Mouse (Mus musculus) spleen, adult 18-20 months (tissue): ENCODE data around the gene Fam213a.

Experiments used
- DNase-seq, 2 experiments: peaks; one replicate each; pipeline ENCODE4 v3.0.0; 2022; ENCODE audit warnings: mixed read lengths in 2 of 2

Fam213a gene

GRCm38 (mm10) chr14:41004201-41005141, 9.1 kb downstream of the Fam213a start:
- DNase-seq, result no peak

DNA sequence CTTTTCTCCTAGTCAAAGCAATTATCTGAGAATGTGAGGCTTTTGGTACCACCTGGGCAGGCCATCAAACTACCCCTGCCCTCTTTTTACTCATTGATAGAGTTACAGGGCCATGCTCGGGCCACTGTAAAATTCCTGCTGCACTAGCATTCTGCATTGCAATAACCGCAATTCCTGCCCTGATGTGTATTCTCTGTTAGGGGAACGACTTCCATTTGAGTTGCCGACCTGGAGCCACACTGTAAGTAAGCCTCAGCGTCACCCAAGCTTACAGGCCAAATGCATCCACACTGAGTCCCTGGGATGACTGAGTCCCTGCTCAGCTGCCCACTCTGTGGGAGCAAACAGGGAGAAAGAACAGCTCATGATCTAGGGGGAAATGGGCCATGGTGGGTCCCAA, 12.0 kb downstream of the Fam213a start:
- no peak for DNase-seq

GRCm38 (mm10) chr14:41000801-41001200, 12.8 kb downstream of the Fam213a start:
- no peak for DNase-seq

DNA sequence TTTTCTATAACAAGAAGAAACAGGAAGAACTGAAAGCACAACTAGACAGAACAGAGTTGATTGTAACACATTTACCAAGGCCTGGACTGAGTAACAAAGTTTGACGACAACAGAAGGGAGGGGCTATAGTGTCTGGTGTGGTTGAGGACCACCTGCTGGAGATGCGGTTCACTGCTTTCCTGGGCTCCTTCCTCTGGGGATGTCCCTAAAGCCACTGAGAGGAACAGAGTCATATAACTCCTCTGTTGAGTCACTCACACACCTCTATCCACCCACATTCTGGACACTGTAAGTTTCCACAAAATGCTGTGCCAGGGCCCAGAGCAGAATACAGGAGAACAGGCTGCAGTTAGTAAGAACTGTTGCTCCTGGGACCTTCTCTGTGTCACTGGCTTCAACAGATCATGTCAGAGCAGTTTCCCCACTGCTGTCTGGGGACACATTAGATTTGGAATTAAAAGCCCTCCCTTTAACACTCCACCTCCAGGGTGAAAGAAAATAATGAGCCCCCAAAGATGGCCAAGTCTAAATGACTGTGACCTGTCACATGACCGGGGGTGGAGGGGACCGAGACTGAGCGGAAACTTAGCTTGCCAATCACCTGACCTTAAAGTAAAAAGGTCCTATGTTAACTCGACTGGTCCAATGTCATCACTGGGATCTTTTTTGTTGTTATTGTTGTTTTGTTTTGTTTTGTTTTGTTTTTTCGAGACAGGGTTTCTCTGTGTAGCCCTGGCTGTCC, 13.5 kb downstream of the Fam213a start:
- peak; percentile 52 to 67 for DNase-seq

GRCm38 (mm10) chr14:40996171-40996570, 17.4 kb downstream of the Fam213a start:
- no peak for DNase-seq

- DNase-seq, result no peak
These were observed 21.1 kb downstream of the Fam213a start for GRCm38 (mm10) chr14:40992464-40992863.

DNA sequence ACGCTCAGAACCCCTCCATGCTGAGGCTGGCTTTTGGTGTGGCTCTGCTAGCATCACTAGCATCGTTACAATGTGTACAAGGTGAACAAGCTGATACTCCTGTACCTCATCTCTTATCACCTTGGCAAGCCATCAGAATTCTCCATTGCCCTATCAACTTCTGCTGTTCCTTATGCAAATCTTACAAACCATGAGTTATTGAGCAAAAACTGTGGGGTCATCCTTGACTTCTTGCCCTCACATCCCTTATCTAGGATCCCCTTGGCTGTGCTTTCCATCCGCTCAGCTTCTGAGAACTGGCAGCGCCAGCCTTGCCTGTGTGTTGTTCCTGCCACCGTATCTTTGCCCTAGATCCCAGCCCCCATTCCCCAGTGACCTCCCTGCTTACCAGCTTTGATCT, 24.8 kb downstream of the Fam213a start:
- DNase-seq, result no peak

DNA sequence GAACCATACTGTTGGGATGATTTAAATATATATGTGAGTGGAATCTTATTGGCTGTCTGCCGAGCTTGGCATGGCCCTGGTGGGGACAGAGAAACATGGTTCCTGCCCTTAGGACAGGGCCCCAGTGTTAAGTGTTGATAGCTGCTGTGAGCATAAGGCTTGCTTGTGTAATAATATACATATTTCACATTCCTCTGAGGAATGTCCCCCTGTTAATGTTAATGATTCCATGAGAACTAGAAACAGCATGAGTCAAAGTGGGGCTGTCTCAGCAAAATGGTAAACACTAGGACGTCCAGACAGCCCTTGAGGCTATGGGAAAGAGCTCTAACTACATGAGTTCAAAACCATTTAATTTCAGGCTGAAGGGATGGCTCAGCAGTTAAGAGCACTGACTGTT, 26.4 kb downstream of the Fam213a start:
- DNase-seq, result no peak

GRCm38 (mm10) chr14:40985635-40986034, 28.0 kb downstream of the Fam213a start:
- DNase-seq, result no peak

DNA sequence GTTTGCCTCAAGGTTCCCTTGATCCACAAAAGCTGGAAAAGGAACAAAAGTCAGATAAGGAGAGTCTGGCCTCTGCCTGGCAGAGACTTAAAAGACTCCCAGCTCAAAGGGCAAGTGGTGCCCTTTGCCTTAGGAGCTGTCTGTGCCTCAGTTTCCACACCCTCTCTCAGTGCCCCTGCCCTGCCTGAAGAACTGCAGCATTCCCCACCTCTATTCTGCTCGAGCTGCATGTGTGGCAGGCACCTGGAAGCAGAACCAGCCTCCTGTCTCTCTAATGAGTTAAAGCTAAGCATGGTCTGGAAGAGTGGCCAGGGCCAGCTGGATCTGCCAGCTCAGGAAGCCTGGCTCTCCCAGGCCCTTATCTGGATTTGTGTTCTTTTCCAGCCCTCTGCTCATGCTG, 33.9 kb downstream of the Fam213a start:
- DNase-seq, result no peak

- DNase-seq, result peak in 1 of 2 experiments; percentile 55
These were observed 34.6 kb downstream of the Fam213a start for GRCm38 (mm10) chr14:40979002-40979401.

DNA sequence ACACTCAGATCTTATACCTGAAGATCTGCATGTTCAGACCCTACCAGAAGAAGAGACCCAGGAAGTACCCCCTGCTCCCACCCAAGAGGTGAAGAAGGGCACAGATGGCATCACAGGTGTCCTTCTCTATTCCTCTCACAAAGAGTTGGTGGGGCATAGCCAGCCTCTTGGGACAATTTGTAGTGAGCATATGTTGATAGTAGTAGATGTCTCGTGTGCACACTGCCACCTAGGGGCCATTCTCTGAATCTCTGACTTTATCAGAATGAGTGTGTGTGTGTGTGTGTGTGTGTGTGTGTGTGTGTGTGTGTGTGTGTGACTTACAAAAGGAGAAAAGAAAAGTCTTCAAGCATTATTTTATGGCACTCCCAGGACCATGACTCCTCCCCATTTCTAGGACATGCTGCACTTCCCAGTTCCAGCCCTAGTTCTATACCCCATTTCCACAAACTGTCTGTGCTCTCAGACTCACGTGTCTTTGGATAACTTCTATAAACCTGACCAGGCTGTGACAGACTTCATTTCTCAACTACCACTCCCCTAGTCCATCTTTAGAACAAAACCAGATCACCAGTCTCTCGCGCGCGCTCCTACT, 38.4 kb downstream of the Fam213a start:
- peak; percentile 48 to 70 for DNase-seq

DNA sequence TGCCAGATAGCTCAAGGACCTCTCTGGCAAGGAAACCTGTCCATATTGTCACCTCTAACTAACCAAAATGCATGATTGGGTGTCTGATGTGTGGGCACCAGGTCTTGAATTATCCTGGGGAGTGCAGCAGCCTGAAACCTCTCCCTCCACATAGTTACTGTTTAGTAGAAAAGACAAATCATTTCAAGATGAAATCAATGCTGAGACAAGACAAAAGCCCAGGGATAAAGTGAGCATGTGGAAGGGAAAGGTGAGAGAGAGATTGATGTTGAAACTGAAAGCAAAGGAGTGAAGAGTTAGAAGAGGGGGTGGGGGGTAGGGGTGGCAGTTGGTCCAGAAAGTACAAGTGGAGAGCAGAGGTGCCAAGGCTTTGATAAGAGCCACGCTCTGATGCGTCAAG, 45.5 kb downstream of the Fam213a start:
- no peak for DNase-seq

DNA sequence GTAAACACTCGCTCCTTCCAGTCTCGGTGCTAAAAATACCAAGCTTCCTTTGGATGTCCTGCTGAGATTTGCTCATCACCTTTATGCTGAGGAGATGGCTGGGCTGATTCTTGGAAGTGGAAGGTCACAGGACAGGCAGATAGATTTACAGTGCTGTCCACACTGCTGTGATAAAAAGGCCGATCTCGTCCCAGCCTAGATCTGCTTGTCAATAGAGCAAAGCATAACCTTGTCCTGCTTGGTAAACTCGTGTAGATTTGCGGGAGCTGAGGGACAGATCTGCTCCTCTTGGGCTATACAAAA, 46.0 kb downstream of the Fam213a start:
- DNase-seq, result no peak

DNA sequence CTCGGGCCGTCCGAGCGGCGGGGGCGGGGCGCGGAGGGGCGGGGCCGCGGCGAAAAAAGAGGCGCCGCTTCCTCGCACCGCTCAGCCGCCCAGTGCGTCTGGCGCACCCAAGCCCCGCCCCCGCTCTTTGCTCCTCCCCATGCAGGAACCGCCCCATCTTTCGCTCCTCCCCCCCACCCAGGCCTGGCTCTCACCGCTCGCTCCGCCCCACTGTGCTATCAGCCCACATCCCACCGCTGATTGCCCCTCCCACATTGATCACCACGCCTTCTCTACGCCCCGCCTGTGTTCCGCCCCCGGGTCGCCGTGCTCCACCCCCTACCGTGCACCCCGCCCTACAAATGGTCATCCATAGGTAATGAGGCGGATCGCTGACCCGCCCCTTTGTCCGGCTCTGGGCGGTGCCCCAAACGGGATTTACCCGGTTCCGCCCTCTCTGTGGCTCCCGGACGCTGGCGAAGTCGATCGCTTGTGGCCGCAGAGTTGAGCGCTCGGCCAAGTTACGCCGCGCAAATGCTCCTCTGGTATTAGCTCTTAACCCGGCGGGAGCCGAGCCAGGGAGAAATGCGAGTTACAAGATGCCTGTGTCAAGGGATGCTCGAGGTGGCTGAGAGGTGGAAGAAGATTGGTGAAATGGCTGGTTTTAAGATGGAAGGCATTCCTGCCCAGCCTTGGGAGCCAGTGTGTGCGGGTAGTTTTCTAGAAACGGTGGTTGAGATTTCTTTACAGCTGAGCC, 46.6 kb downstream of the Fam213a start:
- DNase-seq, result peak; percentile 99

DNA sequence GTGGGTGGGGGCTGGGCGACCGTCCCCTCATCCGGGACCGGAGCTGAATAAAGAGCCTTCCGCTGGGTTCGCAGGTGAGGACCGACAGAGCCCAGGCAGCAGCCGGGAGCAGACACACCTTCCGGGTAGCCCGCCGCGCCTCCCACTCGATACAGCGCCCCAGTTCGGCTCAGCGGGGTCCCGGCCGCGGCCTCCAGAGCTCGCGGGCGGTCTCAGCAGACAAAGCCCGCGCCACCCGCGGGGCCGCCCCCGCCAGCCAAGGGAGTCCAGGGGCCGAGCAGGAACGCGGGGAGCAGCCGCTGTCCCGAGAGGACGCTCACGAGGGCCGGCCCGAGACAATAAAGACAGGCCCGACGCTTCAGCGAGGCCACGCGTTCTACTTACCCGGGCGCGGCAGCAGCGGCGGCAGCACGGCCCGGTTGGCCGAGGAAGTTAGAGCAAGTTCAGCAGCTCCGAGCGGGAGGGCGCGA, 47.2 kb downstream of the Fam213a start, which contains the start of gene Tspan14:
Tspan14 (minus strand) TSS at position 416 of the 470 bp plus-strand sequence.
- DNase-seq, result no peak

DNA sequence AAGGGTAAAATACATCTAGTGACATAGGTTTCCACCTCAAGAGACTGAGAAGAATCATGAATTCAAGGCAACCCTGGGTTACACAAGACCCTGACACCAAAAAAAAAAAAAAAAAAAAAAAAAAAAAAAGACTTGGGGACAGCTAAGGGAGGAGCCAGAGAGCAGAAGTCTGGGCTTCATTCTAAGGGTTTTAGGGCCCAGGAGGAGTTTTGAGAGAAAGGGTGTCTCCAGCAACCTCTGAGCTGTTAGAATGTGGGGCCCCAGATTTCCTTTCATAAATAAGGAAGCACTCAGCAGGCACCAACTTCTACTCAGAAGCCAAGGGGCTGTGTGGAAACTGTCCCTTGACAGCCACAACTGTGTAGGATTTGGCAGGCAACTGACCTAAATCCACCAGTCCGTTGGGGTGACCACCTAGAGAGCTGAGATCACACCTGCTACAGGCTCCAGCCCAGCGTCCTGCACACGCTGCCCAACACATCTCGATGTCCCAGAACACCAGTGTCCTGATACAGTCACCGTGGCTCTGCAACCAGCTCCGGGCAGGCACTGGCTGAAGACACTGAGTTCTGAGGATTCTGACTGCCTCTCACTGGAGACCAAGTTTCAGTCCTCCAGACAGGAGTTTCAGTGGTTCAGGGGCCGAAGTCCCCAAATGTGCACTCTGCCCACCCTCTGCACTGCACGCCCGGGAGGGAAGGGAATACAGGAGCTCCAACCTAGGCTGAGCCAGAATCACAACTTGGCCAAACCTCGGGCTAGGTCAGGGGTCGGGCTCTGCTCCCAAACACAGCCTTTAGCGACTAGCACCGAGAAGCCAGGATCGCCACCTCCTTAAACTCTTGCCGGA, 47.9 kb downstream of the Fam213a start:
- no peak for DNase-seq

- DNase-seq, result no peak
These were observed 48.7 kb downstream of the Fam213a start for GRCm38 (mm10) chr14:40964881-40965280.

DNA sequence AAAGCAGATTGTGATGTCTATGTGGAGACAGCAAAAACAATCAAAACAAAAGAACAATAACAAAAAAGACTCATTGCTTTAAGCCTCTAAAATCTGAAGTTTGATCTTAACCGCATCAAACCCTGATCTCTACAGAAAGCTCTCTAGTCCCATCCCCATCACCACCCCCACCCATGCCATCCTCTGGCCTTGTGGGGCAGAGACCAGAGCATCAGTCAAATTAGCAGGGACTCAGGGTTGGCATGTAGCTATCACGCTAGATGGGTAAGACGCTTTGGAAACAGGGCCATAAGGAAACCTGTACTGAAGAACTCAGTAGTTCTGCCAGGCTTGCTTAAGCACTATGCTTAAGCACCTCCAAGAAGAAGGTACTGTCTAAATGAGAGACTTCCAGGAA, 49.4 kb downstream of the Fam213a start:
- DNase-seq, result no peak

DNA sequence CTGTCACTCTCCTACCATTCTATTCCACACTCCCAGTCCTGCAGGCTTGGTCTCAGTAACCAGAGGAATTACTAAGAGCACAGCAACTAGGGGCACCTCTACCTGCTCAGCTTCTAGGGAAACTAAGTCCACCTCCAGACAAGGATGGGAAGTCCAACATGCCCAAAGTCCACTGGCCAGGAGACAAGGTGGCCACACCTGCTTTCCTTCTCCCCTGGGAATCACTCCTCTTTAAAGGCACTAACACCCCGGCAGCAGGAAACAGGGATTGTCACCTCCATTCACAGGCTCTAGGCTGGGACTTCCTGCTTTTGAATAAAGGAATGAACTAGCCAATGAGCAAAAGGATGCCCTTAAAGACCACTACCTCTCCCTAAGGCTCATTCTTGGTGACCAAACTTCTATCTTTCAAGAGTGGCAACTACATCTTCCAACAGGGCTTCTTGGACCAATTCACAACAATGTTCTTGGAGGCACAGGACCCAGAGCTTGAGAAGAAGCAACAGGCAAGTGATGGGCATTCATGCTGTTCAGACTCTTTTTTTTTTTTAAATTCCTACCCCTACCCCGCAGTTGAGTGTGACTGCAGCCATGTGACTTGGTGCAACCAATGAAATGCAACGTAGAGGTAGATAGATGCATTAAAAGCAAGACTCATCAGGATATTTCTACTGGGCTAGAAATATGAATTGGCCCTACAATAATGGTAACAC, 49.9 kb downstream of the Fam213a start:
- DNase-seq, result no peak
